Mouse (Mus musculus): ENCODE data around the gene Hipk4. TPM values are rescaled to one million over a fixed set of nuclear protein-coding genes. Genes with fewer than 3 reads are reported as not detected.

Gene Hipk4
- total and polyA plus RNA-seq, 2 experiments from 2014 or later = 0.88 to 1.8 TPM

DNA sequence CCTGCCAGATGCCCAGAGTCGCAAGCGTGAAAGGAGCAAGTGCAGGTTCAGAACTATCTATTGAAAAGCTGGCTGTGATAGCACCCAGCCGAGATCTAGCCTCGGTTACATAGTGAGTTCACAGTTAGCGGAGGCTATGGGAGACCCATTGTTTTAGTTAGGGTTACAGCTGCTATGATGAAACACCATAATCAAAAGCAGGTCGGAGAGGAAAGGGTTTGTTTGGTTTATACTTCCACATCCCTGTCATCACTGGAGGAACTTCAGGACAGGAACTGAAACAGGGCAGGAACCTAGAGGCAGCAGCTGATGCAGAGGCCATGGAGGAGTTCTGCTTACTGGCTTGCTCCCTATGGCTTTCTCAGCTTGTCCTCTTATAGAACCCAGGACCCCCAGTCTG, 54.5 kb downstream of the Hipk4 start:
- no peak for DNase-seq (ENCODE audit: low spot score)
- Histone ChIP-seq H3K36me3 (ENCODE audit: insufficient read depth, low read length) (peaks cover 75% of the 10 kb centered on the region), H3K4me3 (ENCODE audit: low read depth, low read length) (no peak overlapping the region), H3K9ac (replicated peaks; ENCODE audit: low read length, poor library complexity, severe bottlenecking) (no peak overlapping the region), H3K27me3 (ENCODE audit: insufficient read depth, low read length) (no peaks in the 10 kb centered on the region), H3K4me1 (ENCODE audit: insufficient read depth, low read length) (no peaks in the 10 kb centered on the region), H3K27ac (ENCODE audit: low read depth, low read length) (no peak overlapping the region), H3K9me3 (ENCODE audit: low read length) (no peaks in the 10 kb centered on the region), H3K4me2 (ENCODE audit: low read depth, low read length, poor library complexity, severe bottlenecking) (no peak overlapping the region)
- WGBS = 95% methylated on average over 6 of the region's 6 CpGs
- TF ChIP-seq CTCF (IDR thresholded peaks at IDR 0.05) = no peak
- ATAC-seq (ENCODE audit: low FRiP score) = no peak

DNA sequence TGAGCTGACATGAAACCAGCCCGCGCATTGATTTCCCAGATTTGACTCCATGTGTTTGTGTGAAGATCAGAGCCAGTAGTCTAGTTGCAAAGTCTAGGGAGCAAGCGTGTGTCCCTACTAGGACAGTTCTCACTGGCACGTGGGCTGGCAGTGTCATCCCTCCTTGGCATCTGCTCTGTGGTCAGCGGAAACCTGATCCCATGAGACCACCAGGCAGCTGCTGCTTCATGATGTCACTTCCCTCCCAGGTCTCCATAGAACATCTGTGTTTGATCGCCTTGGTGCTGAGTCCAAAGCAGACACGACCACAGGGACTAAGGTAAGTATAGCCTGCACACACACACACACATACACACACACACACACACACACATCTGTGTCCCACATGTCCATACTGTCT, 55.4 kb downstream of the Hipk4 start:
- 91% methylated on average over 7 of the region's 7 CpGs for WGBS
- Histone ChIP-seq H3K27me3 (ENCODE audit: insufficient read depth, low read length) (no peaks in the 10 kb centered on the region), H3K27ac (ENCODE audit: low read depth, low read length) (no peak overlapping the region), H3K4me2 (ENCODE audit: low read depth, low read length, poor library complexity, severe bottlenecking) (no peak overlapping the region), H3K4me1 (ENCODE audit: insufficient read depth, low read length) (no peaks in the 10 kb centered on the region), H3K9ac (replicated peaks; ENCODE audit: low read length, poor library complexity, severe bottlenecking) (no peak overlapping the region), H3K9me3 (ENCODE audit: low read length) (no peaks in the 10 kb centered on the region), H3K36me3 (ENCODE audit: insufficient read depth, low read length) (peaks cover 77% of the 10 kb centered on the region), H3K4me3 (ENCODE audit: low read depth, low read length) (no peak overlapping the region)
- TF ChIP-seq CTCF (IDR thresholded peaks at IDR 0.05) = no peak
- DNase-seq (ENCODE audit: low spot score) = no peak
- ATAC-seq (ENCODE audit: low FRiP score) = no peak

DNA sequence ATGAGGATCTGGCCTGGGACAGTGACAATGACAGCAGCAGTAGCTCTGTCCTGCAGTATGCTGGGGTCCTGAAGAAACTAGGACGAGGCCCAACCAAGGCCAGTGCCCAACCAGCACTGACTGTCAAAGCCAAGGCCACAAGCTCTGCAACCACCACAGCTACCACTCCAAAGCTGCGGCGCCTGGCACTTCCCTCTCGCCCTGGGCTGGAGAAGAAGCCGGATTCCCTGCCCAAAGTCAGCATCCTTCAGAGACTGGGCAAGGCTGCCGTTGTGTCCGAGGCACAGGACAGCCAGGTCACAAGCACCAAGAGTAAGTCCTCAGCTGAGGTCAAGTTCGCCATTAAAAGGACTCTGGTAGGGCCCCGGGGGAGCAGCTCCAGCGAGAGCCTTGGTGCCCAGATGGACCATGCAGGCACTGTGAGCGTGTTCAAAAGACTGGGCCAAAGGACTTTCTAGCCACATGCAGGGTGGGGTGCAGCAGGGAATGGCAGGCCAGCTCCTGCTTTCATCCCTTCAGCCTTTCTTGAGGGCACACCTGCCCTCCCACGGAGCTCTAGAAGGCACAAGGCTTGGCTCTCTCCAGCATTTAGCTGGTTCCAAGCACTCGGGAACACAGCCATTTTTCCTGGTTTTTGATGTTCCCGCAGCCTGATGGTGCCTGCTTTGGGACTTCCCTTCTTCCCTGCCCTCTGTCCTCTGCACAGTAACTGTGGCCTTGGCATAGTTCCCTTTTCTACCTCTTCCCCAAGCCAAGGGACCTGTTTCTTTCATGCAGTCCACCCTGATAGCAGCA, 57.5 kb downstream of the Hipk4 start:
- no peak for DNase-seq (ENCODE audit: low spot score)
- Histone ChIP-seq H3K4me3 (ENCODE audit: low read depth, low read length) (no peak overlapping the region), H3K9ac (replicated peaks; ENCODE audit: low read length, poor library complexity, severe bottlenecking) (no peak overlapping the region), H3K9me3 (ENCODE audit: low read length) (no peaks in the 10 kb centered on the region), H3K36me3 (ENCODE audit: insufficient read depth, low read length) (peaks cover 71% of the 10 kb centered on the region), H3K4me1 (ENCODE audit: insufficient read depth, low read length) (no peaks in the 10 kb centered on the region), H3K27me3 (ENCODE audit: insufficient read depth, low read length) (no peaks in the 10 kb centered on the region), H3K4me2 (ENCODE audit: low read depth, low read length, poor library complexity, severe bottlenecking) (no peak overlapping the region), H3K27ac (ENCODE audit: low read depth, low read length) (no peak overlapping the region)
- no peak for ATAC-seq (ENCODE audit: low FRiP score)
- whole genome bisulfite sequencing = 91% methylated on average over 14 of the region's 14 CpGs
- no peak for TF ChIP-seq CTCF (IDR thresholded peaks at IDR 0.05)

Other genes starting within 250 kb of the Hipk4 start
- gene Ltbp4, start 185.6 kb upstream of the Hipk4 start, total RNA-seq (2014; rRNA removed) = 25.3 and 44.3 TPM in 2 replicates
- 13.6 and 16.0 TPM in 2 replicates for gene Ltbp4, start 185.6 kb upstream of the Hipk4 start, polyA plus RNA-seq (2015; fragmentation: Nextera tagmentation; extraction: Ambion mirVana)
- gene Shkbp1, start 167.2 kb upstream of the Hipk4 start, total RNA-seq (2014; rRNA removed) = 36.3 and 42.7 TPM in 2 replicates
- 24.1 and 25.1 TPM in 2 replicates for gene Shkbp1, start 167.2 kb upstream of the Hipk4 start, polyA plus RNA-seq (2015; fragmentation: Nextera tagmentation; extraction: Ambion mirVana)
- not detected in 2 replicates for gene Gm20479, start 165.8 kb upstream of the Hipk4 start, total RNA-seq (2014; rRNA removed)
- not detected in 2 replicates for gene Gm20479, start 165.8 kb upstream of the Hipk4 start, polyA plus RNA-seq (2015; fragmentation: Nextera tagmentation; extraction: Ambion mirVana)
- 27.1 and 36.3 TPM in 2 replicates for gene Sptbn4, start 75.6 kb upstream of the Hipk4 start, total RNA-seq (2014; rRNA removed)
- gene Sptbn4, start 75.6 kb upstream of the Hipk4 start, polyA plus RNA-seq (2015; fragmentation: Nextera tagmentation; extraction: Ambion mirVana) = 3.4 and 4.0 TPM in 2 replicates
- 13.7 and 19.5 TPM in 2 replicates for gene Blvrb, start 75.3 kb upstream of the Hipk4 start, total RNA-seq (2014; rRNA removed)
- gene Blvrb, start 75.3 kb upstream of the Hipk4 start, polyA plus RNA-seq (2015; fragmentation: Nextera tagmentation; extraction: Ambion mirVana) = 15.9 and 18.3 TPM in 2 replicates
- gene Sertad3, start 49.5 kb upstream of the Hipk4 start, total RNA-seq (2014; rRNA removed) = 5.0 and 5.7 TPM in 2 replicates
- gene Sertad3, start 49.5 kb upstream of the Hipk4 start, polyA plus RNA-seq (2015; fragmentation: Nextera tagmentation; extraction: Ambion mirVana) = 4.0 and 4.3 TPM in 2 replicates
- gene Sertad1, start 36.4 kb upstream of the Hipk4 start, total RNA-seq (2014; rRNA removed) = 9.3 and 10.5 TPM in 2 replicates
- 6.9 and 7.3 TPM in 2 replicates for gene Sertad1, start 36.4 kb upstream of the Hipk4 start, polyA plus RNA-seq (2015; fragmentation: Nextera tagmentation; extraction: Ambion mirVana)
- 3.2 and 3.4 TPM in 2 replicates for gene Prx, start 23.9 kb upstream of the Hipk4 start, total RNA-seq (2014; rRNA removed)
- gene Prx, start 23.9 kb upstream of the Hipk4 start, polyA plus RNA-seq (2015; fragmentation: Nextera tagmentation; extraction: Ambion mirVana) = 1.5 and 1.9 TPM in 2 replicates
- gene Pld3, start 30.0 kb downstream of the Hipk4 start, total RNA-seq (2014; rRNA removed) = 239 and 286 TPM in 2 replicates
- gene Pld3, start 30.0 kb downstream of the Hipk4 start, polyA plus RNA-seq (2015; fragmentation: Nextera tagmentation; extraction: Ambion mirVana) = 275 and 319 TPM in 2 replicates
- gene 2310022A10Rik, start 30.0 kb downstream of the Hipk4 start, total RNA-seq (2014; rRNA removed) = 7.9 and 12.5 TPM in 2 replicates
- 29.1 and 31.0 TPM in 2 replicates for gene 2310022A10Rik, start 30.0 kb downstream of the Hipk4 start, polyA plus RNA-seq (2015; fragmentation: Nextera tagmentation; extraction: Ambion mirVana)
- 42.8 and 46.7 TPM in 2 replicates for gene Akt2, start 68.3 kb downstream of the Hipk4 start, total RNA-seq (2014; rRNA removed)
- gene Akt2, start 68.3 kb downstream of the Hipk4 start, polyA plus RNA-seq (2015; fragmentation: Nextera tagmentation; extraction: Ambion mirVana) = 37.7 and 38.1 TPM in 2 replicates
- 111 and 114 TPM in 2 replicates for gene Ttc9b, start 130.6 kb downstream of the Hipk4 start, total RNA-seq (2014; rRNA removed)
- gene Ttc9b, start 130.6 kb downstream of the Hipk4 start, polyA plus RNA-seq (2015; fragmentation: Nextera tagmentation; extraction: Ambion mirVana) = 125 and 133 TPM in 2 replicates
- gene Map3k10, start 151.3 kb downstream of the Hipk4 start, total RNA-seq (2014; rRNA removed) = 150 and 165 TPM in 2 replicates
- gene Map3k10, start 151.3 kb downstream of the Hipk4 start, polyA plus RNA-seq (2015; fragmentation: Nextera tagmentation; extraction: Ambion mirVana) = 24.4 and 24.5 TPM in 2 replicates
- gene Zfp607b, start 166.1 kb downstream of the Hipk4 start, total RNA-seq (2014; rRNA removed) = 6.5 and 10.4 TPM in 2 replicates
- 9.2 and 9.5 TPM in 2 replicates for gene Zfp607b, start 166.1 kb downstream of the Hipk4 start, polyA plus RNA-seq (2015; fragmentation: Nextera tagmentation; extraction: Ambion mirVana)
- gene Zfp60, start 208.1 kb downstream of the Hipk4 start, total RNA-seq (2014; rRNA removed) = 32.1 and 38.6 TPM in 2 replicates
- 38.1 and 40.9 TPM in 2 replicates for gene Zfp60, start 208.1 kb downstream of the Hipk4 start, polyA plus RNA-seq (2015; fragmentation: Nextera tagmentation; extraction: Ambion mirVana)